Mouse (Mus musculus) midbrain, postnatal 0 days (tissue): ENCODE measurements at regions not wholly inside any gene's neighbourhood (a gene's known extent, or its start where the extent isn't known, plus 50 kb on each side); places are given as distances from the start of the nearest gene placed in this dataset.
"Not testable (repeated sequence)": the region's sequence is repeated elsewhere in the genome, so short reads cannot be mapped to it uniquely, and the experiment has no call there.

ENCODE experiments used
- ATAC-seq: fragments of 200-750 bp; cut with Nextera tagmentation; 2 replicates; pipeline ENCODE4 v1.8.0; 2017; ENCODE audit warnings: moderate number of reproducible peaks, mild to moderate bottlenecking, moderate TSS enrichment, moderate library complexity; ENCODE audit not compliant: low FRiP score
- DNase-seq: peaks from one replicate; pipeline ENCODE4 v3.0.0-alpha.2; 2015; ENCODE audit warnings: low spot score
- H3K27ac ChIP-seq: fragments of 300-500 bp; sonication (generic); 2 replicates; pipeline ENCODE4 v1.5.1; 2014; ENCODE audit warnings: low read depth, mild to moderate bottlenecking, low read length, mixed read lengths
- H3K27me3 ChIP-seq: fragments of 300-500 bp; sonication (generic); 2 replicates; pipeline ENCODE4 v1.6.1; 2014; ENCODE audit warnings: low read length, control low read depth, mixed read lengths; ENCODE audit not compliant: insufficient read depth
- H3K36me3 ChIP-seq: fragments of 300-500 bp; sonication (generic); 2 replicates; pipeline ENCODE4 v1.6.1; 2014; ENCODE audit warnings: low read length, control low read depth, mixed read lengths; ENCODE audit not compliant: insufficient read depth
- H3K4me1 ChIP-seq: fragments of 300-500 bp; sonication (generic); 2 replicates; pipeline ENCODE4 v1.6.1; 2014; ENCODE audit warnings: mild to moderate bottlenecking, control low read depth, antibody characterized with exemption, low read length, mixed read lengths; ENCODE audit not compliant: insufficient read depth
- H3K4me2 ChIP-seq: fragments of 300-500 bp; sonication (generic); 2 replicates; pipeline ENCODE4 v1.6.1; 2014; ENCODE audit warnings: low read depth, mild to moderate bottlenecking, low read length, mixed read lengths; ENCODE audit not compliant: poor library complexity, severe bottlenecking
- H3K4me3 ChIP-seq: fragments of 300-500 bp; sonication (generic); 2 replicates; pipeline ENCODE4 v1.5.1; 2014; ENCODE audit warnings: low read depth, mild to moderate bottlenecking, low read length, moderate library complexity
- H3K9ac ChIP-seq: fragments of 300-500 bp; sonication (generic); replicated peaks from 2 replicates; pipeline ENCODE4 v1.6.1; 2014; ENCODE audit warnings: mild to moderate bottlenecking, low read length, moderate library complexity, mixed read lengths; ENCODE audit not compliant: poor library complexity, severe bottlenecking
- H3K9me3 ChIP-seq: fragments of 300-500 bp; sonication (generic); 2 replicates; pipeline ENCODE4 v1.6.1; 2016; ENCODE audit warnings: low read length, control low read depth
- CTCF ChIP-seq: IDR thresholded peaks from 2 replicates; pipeline ENCODE4 v1.5.1; 2016; ENCODE audit warnings: antibody characterized with exemption, mild to moderate bottlenecking
- WGBS: fragments of 180-500 bp; shearing (Covaris S2); extraction: QIAGEN DNeasy Blood & Tissue Kit; methylation state at CpG from one replicate; pipeline ENCODE4 v1.1.7; 2014; 5-methylcytosine and 5-hydroxymethylcytosine counted together

DNA sequence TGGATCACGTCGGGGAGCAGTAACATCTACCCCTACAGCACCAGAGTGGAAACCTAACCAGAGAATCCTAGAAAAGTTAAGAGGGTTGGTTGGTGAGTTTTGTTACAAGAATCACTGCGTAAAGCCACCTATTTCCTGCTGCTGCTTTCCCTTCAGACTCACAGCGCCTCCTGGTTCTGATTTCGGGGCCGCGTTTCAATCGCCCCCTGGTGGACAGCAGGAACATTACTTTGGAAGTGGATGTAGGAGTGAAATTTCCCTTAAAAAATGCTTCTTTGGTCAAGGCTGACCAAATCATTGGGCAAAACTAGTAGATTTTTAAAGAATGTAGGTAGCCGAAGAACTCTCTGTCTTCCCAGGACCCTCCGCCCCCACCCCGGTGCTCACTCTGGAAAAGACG is 606.3 kb upstream of the Gm19410 start:
- Histone ChIP-seq H3K27me3 (no peaks in the 10 kb centered on the region), H3K9me3 (no peaks in the 10 kb centered on the region), H3K4me3 (no peak overlapping the region), H3K4me1 (0 out of 2 replicates have a peak, but pooled peaks cover 3% of the 10 kb centered on the region), H3K36me3 (no peaks in the 10 kb centered on the region), H3K27ac (no peak overlapping the region), H3K9ac (no peak overlapping the region), H3K4me2 (no peak overlapping the region)
- DNase-seq, result peak; percentile 70
- peak; percentile 99 for TF ChIP-seq CTCF
- ATAC-seq, result no peak
- WGBS, result 25% methylated on average over 12 of the region's 12 CpGs

- H3K9me3 ChIP-seq, result no peaks in the 10 kb centered on the region
- WGBS, result 90% methylated on average over 12 of the region's 12 CpGs
- no peak overlapping the region for H3K4me2 ChIP-seq
- no peak for DNase-seq
- TF ChIP-seq CTCF, result no peak
- no peak for ATAC-seq
- H3K4me1 ChIP-seq, result 0 out of 2 replicates have a peak, but pooled peaks cover 3% of the 10 kb centered on the region
- no peaks in the 10 kb centered on the region for H3K27me3 ChIP-seq
- H3K36me3 ChIP-seq, result no peaks in the 10 kb centered on the region
- H3K4me3 ChIP-seq, result no peak overlapping the region
- no peak overlapping the region for H3K27ac ChIP-seq
- H3K9ac ChIP-seq, result no peak overlapping the region
Measured at GRCm38 (mm10) chr8:35160230-35160629, 605.4 kb upstream of the Gm19410 start.

- not testable (repeated sequence) for H3K4me2 ChIP-seq, H3K4me1 ChIP-seq, H3K27me3 ChIP-seq, H3K36me3 ChIP-seq, H3K9me3 ChIP-seq, ATAC-seq, DNase-seq, H3K27ac ChIP-seq, H3K9ac ChIP-seq, H3K4me3 ChIP-seq
- 90% methylated on average over 4 of the region's 4 CpGs for WGBS
Measured at GRCm38 (mm10) chr8:35162166-35162565, 603.4 kb upstream of the Gm19410 start.

GRCm38 (mm10) chr8:35166611-35167010 is 599.0 kb upstream of the Gm19410 start:
- WGBS, result 56% methylated on average over 6 of the region's 6 CpGs

GRCm38 (mm10) chr8:35171536-35172310 is 593.9 kb upstream of the Gm19410 start:
- WGBS, result 88% methylated on average over 13 of the region's 13 CpGs
- TF ChIP-seq CTCF, result no peak
- Histone ChIP-seq H3K4me2 (no peak overlapping the region), H3K4me3 (no peak overlapping the region), H3K27me3 (no peaks in the 10 kb centered on the region), H3K9me3 (no peaks in the 10 kb centered on the region), H3K27ac (no peak overlapping the region), H3K4me1 (no peaks in the 10 kb centered on the region), H3K36me3 (no peaks in the 10 kb centered on the region), H3K9ac (no peak overlapping the region)
- no peak for ATAC-seq
- no peak for DNase-seq

More at GRCm38 (mm10) chr8:35166611-35167010, 599.0 kb upstream of the Gm19410 start:
- Histone ChIP-seq H3K4me1 (no peaks in the 10 kb centered on the region), H3K27ac (no peak overlapping the region), H3K4me2 (no peak overlapping the region), H3K27me3 (no peaks in the 10 kb centered on the region), H3K36me3 (no peaks in the 10 kb centered on the region), H3K4me3 (no peak overlapping the region), H3K9ac (no peak overlapping the region), H3K9me3 (no peaks in the 10 kb centered on the region)
- DNase-seq (no peak), ATAC-seq (no peak)
- no peak for TF ChIP-seq CTCF

- no peak overlapping the region for H3K4me2 ChIP-seq
- no peak overlapping the region for H3K27ac ChIP-seq
- no peak for TF ChIP-seq CTCF
- 77% methylated on average over 5 of the region's 5 CpGs for WGBS
- H3K27me3 ChIP-seq, result no peaks in the 10 kb centered on the region
- DNase-seq (no peak), ATAC-seq (no peak)
- H3K9me3 ChIP-seq, result no peaks in the 10 kb centered on the region
- no peaks in the 10 kb centered on the region for H3K36me3 ChIP-seq
- no peaks in the 10 kb centered on the region for H3K4me1 ChIP-seq
- no peak overlapping the region for H3K9ac ChIP-seq
- no peak overlapping the region for H3K4me3 ChIP-seq
Measured at GRCm38 (mm10) chr8:35177314-35177713, 588.3 kb upstream of the Gm19410 start.
